Mouse (Mus musculus) cortical plate, adult 2 months (tissue): Measurements from ENCODE around the gene Tas2r134. TPM values are rescaled to one million over a fixed set of nuclear protein-coding genes. Genes with fewer than 3 reads are reported as not detected.

Experiments
- H3K27ac ChIP-seq: fragments of 200-500 bp; 2 replicates; pipeline ENCODE4 v1.5.1; 2012; ENCODE audit warnings: low read length, control low read depth, inconsistent platforms; ENCODE audit not compliant: insufficient read depth
- H3K4me1 ChIP-seq: fragments of 200-500 bp; 2 replicates; pipeline ENCODE4 v1.6.1; 2011; ENCODE audit warnings: low read length; ENCODE audit not compliant: control insufficient read depth, insufficient read depth
- H3K4me3 ChIP-seq: fragments of 200-500 bp; 2 replicates; pipeline ENCODE4 v1.5.1; 2011; ENCODE audit warnings: mild to moderate bottlenecking, low read length, control low read depth; ENCODE audit not compliant: insufficient read depth
- CTCF ChIP-seq: fragments of 200-500 bp; IDR thresholded peaks from 2 replicates; pipeline ENCODE4 v1.5.1; 2011; ENCODE audit warnings: mild to moderate bottlenecking, control low read depth, low read length; ENCODE audit not compliant: insufficient read depth; ENCODE audit errors: extremely low read depth
- POLR2A ChIP-seq: fragments of 200-500 bp; IDR thresholded peaks from 2 replicates; pipeline ENCODE4 v1.6.1; 2011; ENCODE audit warnings: mild to moderate bottlenecking, low read length, control low read depth; ENCODE audit not compliant: insufficient read depth; ENCODE audit errors: extremely low read depth
- polyA plus RNA-seq: library from polyadenylated mRNA; depleted of rRNA; stranded (reverse); fragments of >200 nt; gene quantifications from 2 replicates; pipeline ENCODE4 v1.2.3, GENCODE M21; 2012

Gene Tas2r134
- polyA plus RNA-seq, 1 experiment = not detected

- TF ChIP-seq CTCF (no peak), POLR2A (no peak)
- Histone ChIP-seq H3K27ac (no peak overlapping the region), H3K4me3 (no peak overlapping the region)
These were observed 27.2 kb upstream of the Tas2r134 start for GRCm38 (mm10) chr2:51600202-51600487.

DNA sequence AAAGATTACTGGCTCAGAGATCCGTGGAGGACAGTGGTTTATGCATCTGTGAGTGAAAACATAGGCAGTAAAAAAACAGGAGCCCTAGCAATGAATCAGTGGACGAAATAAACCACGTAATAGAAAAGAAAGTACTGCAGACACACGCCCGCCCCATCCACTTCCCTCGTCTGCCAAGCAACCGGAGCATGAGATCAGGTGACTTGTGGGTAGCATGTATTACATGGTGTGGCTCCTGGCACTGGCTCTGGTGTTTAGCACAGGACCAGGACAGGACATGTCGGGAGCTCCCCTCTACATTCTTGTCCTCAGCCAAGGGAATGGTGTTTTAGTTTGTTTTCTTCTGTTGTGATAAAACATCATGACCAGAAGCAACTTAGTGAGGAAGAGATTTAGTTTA lies 26.4 kb upstream of the Tas2r134 start:
- TF ChIP-seq POLR2A = no peak
- TF ChIP-seq CTCF = no peak
- H3K4me1 ChIP-seq = no peaks in the 10 kb centered on the region
- H3K4me3 ChIP-seq = no peak overlapping the region
- no peak overlapping the region for H3K27ac ChIP-seq

More at GRCm38 (mm10) chr2:51600202-51600487, 27.2 kb upstream of the Tas2r134 start:
- no peaks in the 10 kb centered on the region for H3K4me1 ChIP-seq

DNA sequence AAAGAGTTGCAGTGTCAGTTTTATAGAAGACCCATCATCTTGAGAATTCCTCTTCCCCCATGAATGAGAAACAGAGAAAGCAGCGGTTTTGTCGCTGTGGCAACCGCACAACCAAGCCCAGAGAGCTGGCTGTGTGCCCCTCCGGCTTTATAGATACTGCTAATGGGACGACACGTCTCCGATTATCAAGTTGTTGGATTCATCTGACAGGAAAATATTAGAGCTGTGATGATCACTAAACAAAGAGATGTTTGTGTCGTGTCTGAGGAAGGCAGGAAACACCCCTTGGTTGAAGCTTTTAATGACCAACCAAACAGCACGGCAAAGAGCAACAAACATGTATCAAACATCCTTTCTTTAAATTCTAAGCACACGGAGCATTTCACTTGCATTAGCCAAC lies 17.0 kb upstream of the Tas2r134 start:
- H3K4me1 ChIP-seq = no peaks in the 10 kb centered on the region
- H3K4me3 ChIP-seq = peak overlapping the region; percentile 13; the same call in 1 of the 2 replicates
- TF ChIP-seq CTCF (no peak), POLR2A (no peak)
- no peak overlapping the region for H3K27ac ChIP-seq

DNA sequence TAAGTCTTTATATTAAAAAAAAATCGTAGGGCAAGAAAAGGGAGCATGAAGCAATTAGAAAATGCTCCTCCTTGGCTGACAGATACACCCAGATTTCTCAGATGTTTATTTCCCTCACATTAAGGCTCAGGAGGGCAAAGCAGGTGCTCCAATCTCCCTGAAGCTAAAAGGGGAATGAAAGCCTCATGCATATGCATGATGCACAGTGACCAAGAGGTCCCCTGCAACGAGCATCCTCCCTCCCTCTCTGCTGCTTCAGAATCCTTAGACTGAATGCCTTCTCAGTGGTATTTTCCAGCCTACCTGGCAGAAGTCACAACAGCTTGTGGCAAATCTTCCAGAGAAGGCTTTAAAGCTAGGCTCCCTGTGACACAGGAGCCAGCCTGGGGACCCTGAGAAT lies 16.4 kb upstream of the Tas2r134 start:
- TF ChIP-seq CTCF (no peak), POLR2A (no peak)
- no peak overlapping the region for H3K27ac ChIP-seq
- H3K4me1 ChIP-seq = no peaks in the 10 kb centered on the region
- no peak overlapping the region for H3K4me3 ChIP-seq

DNA sequence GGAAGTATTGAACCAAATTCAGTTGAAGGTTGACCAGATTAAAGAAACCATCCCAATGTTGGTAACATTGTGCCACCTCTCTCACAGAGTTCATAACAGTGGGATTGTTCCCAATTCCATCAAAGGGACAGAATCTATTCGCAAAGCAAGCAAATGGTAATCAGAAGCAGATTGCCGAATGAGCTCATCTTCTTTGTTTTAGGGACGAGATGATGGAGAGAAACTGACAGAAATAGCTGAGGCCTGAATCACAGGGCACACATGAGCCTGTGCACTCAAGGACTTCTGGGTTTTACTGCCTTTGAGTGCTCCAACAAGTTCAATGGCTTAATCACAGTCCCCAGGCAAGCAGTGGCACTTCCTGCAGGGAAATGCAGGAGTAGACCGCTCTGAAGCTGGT lies 13.6 kb upstream of the Tas2r134 start:
- Histone ChIP-seq H3K4me3 (no peak overlapping the region), H3K27ac (no peak overlapping the region), H3K4me1 (no peaks in the 10 kb centered on the region)
- no peak for TF ChIP-seq POLR2A
- no peak for TF ChIP-seq CTCF

- H3K4me1 ChIP-seq = no peaks in the 10 kb centered on the region
- TF ChIP-seq POLR2A (no peak), CTCF (no peak)
- H3K4me3 ChIP-seq = no peak overlapping the region
- no peak overlapping the region for H3K27ac ChIP-seq
These were observed 5.4 kb upstream of the Tas2r134 start for GRCm38 (mm10) chr2:51621931-51622330.

- TF ChIP-seq CTCF (no peak), POLR2A (no peak)
- H3K27ac ChIP-seq = no peak overlapping the region
- H3K4me1 ChIP-seq = no peaks in the 10 kb centered on the region
- no peak overlapping the region for H3K4me3 ChIP-seq
These were observed 1.3 kb upstream of the Tas2r134 start for GRCm38 (mm10) chr2:51626007-51626406.

DNA sequence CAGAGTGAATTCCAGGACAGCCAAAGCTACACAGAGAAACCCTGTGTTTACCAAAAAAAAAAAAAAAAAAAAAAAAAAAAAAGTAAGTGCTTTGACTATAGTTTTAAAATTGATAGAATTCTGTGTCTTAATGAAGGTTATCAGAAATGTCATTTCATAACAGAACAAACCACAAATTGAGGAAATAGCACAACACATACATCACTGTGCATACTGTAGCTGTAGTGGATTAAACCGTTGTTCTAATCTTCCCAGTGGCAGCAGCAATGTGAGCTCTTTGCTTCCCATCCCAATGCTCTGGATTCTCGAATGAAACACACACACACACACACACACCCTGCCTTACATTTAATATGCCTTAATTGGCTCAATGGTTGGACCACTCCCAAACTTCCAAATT lies 4.1 kb downstream of the Tas2r134 start:
- Histone ChIP-seq H3K4me3 (no peak overlapping the region), H3K4me1 (no peaks in the 10 kb centered on the region), H3K27ac (no peak overlapping the region)
- TF ChIP-seq CTCF (no peak), POLR2A (no peak)

DNA sequence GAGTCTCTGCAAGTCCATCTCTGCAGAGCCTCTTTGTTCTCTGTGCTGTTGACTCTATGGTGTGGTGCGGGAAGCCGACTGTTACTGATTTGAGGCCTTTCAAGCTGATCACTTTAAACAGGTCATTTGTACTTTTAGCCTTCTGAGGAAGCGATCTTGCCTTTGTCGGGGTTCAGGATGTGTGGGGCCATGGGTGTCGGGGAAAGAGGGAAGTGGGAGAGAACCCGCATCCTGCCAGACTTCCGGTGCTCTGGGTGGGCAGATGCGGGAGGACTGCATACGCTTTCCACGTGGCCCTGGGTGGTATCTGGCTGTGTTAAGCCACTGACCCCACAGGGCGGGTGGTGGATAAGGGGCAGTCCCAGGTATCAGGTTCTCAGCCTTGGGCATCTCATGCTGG lies 10.4 kb downstream of the Tas2r134 start:
- no peak for TF ChIP-seq CTCF
- TF ChIP-seq POLR2A = no peak
- no peak overlapping the region for H3K27ac ChIP-seq
- no peaks in the 10 kb centered on the region for H3K4me1 ChIP-seq
- no peak overlapping the region for H3K4me3 ChIP-seq

- H3K4me1 ChIP-seq = no peaks in the 10 kb centered on the region
- H3K4me3 ChIP-seq = no peak overlapping the region
- TF ChIP-seq CTCF = no peak
- TF ChIP-seq POLR2A = no peak
- no peak overlapping the region for H3K27ac ChIP-seq
These were observed 14.3 kb downstream of the Tas2r134 start for GRCm38 (mm10) chr2:51641635-51642034.
